Mouse (Mus musculus) heart, postnatal 0 days (tissue): Measurements from ENCODE around the gene Ptprt.

Experiments used
- CTCF ChIP-seq: IDR thresholded peaks from 2 replicates; pipeline ENCODE4 v1.5.1; 2016; ENCODE audit warnings: antibody characterized with exemption, control low read depth, low read depth
- EP300 ChIP-seq: IDR thresholded peaks from 2 replicates; pipeline ENCODE4 v1.6.1; 2016; ENCODE audit warnings: antibody characterized with exemption, low read depth

DNA sequence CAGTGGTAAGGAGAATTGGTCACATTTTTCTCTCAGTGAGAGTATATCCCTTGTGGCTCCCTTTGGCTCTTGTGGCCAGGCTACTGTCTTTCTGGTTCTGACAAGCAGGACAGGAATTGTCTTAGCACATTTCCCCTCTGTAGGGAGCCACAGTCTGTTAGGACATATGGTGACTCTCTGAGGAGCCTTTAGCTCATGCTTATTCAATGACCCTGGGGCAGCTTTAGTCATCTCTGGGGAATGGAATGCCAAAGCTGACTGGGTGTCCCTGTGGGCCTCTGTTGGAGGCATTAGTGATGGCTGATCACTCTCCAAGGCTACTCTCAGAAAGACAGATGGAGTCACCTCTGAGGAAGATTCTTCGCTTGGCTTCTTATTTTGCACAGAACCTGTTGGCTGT is 1147.7 kb downstream of the Ptprt start:
- TF ChIP-seq CTCF (no peak), EP300 (no peak)
